ENCODE assay signal across 19 mouse cellular contexts in genomic region chr1:170482236-170482905, GRCm38 (mm10).
A peak's percentile ranks its signal among the peaks of the same experiment; 100 is the strongest.
DNase-seq lines count a peak whose midpoint lies in the region; ATAC-seq and TF ChIP-seq lines count a peak whose summit lies in the region.
"Had no signal": no experiment of that assay in that cellular context is flagged by ENCODE, and none has a peak within 500 bp of the region (broad histone marks: within the 10 kb centered on the region; RNA-seq: fewer than 3 reads in every experiment).

No protein-coding gene starts in this region.

- no peak overlapping the region for H3K4me3 ChIP-seq in kidney, embryonic 15.5 days (replicated peaks)
- H3K4me3 ChIP-seq in intestine, postnatal 0 days (ENCODE audit: low read depth, low read length), result no peak overlapping the region
- H3K4me3 ChIP-seq: embryonic facial prominence, embryonic 12.5 days; forebrain, embryonic 15.5 days; heart, adult 2 months; heart, embryonic 12.5 days; hindbrain, embryonic 15.5 days had no signal

- H3K9me3 ChIP-seq in kidney, embryonic 15.5 days (replicated peaks), result no peaks in the 10 kb centered on the region
- no peaks in the 10 kb centered on the region for H3K9me3 ChIP-seq in intestine, postnatal 0 days (ENCODE audit: control insufficient read depth)
- H3K9me3 ChIP-seq: embryonic facial prominence, embryonic 12.5 days; forebrain, embryonic 15.5 days; heart, embryonic 12.5 days; hindbrain, embryonic 15.5 days had no signal

- H3K4me2 ChIP-seq in kidney, embryonic 15.5 days, result no peak overlapping the region
- 0 out of 2 replicates have a peak overlapping the region, but pooled peaks have one; percentile 13 for H3K4me2 ChIP-seq in intestine, postnatal 0 days (replicated peaks; ENCODE audit: low read depth)
- H3K4me2 ChIP-seq: embryonic facial prominence, embryonic 12.5 days; forebrain, embryonic 15.5 days; heart, embryonic 12.5 days; hindbrain, embryonic 15.5 days had no signal

- 64% methylated on average over 7 of the region's 8 CpGs for WGBS in kidney, embryonic 15.5 days
- 63% methylated on average over 7 of the region's 8 CpGs for WGBS in intestine, postnatal 0 days
- WGBS in large intestine, adult 2 months, result 34% methylated on average over 7 of the region's 8 CpGs

- DNase-seq in kidney, adult 11 months, result peak; percentile 46
- peak; percentile 38 for DNase-seq in kidney, postnatal 10 days
- DNase-seq in kidney, adult 18-20 months, result no peak
- DNase-seq in large intestine, adult 2 months (ENCODE audit: low read depth, low spot score), result peak; percentile 58
- no peak for DNase-seq in frontal cortex, postnatal 36 days (ENCODE audit: low spot score in 2 of 2)
- no peak for DNase-seq in gastrocnemius, adult 8-10 months (ENCODE audit: low spot score in 2 of 2)
- DNase-seq: adrenal gland, adult 8-10 months; adrenal gland, postnatal 36 days; cerebellum, adult 11 months; cerebellum, adult 8-10 months; cerebellum, postnatal 14 days; gastrocnemius, postnatal 14 days; heart, adult 2 months had no signal

- H3K9ac ChIP-seq in kidney, embryonic 15.5 days, result no peak overlapping the region
- H3K9ac ChIP-seq in intestine, postnatal 0 days (ENCODE audit: low read depth, low read length), result no peak overlapping the region
- H3K9ac ChIP-seq: embryonic facial prominence, embryonic 12.5 days; forebrain, embryonic 15.5 days; heart, embryonic 12.5 days; hindbrain, embryonic 15.5 days had no signal

- peaks cover 55% of the 10 kb centered on the region for H3K4me1 ChIP-seq in kidney, embryonic 15.5 days
- peaks cover 18% of the 10 kb centered on the region for H3K4me1 ChIP-seq in intestine, postnatal 0 days (replicated peaks; ENCODE audit: control insufficient read depth, insufficient read depth, low read length)

- H3K27me3 ChIP-seq in kidney, embryonic 15.5 days, result no peaks in the 10 kb centered on the region
- no peaks in the 10 kb centered on the region for H3K27me3 ChIP-seq in intestine, postnatal 0 days (replicated peaks; ENCODE audit: control insufficient read depth, insufficient read depth, low read length)
- H3K27me3 ChIP-seq: embryonic facial prominence, embryonic 12.5 days; forebrain, embryonic 15.5 days; heart, embryonic 12.5 days; hindbrain, embryonic 15.5 days had no signal

- no peak overlapping the region for H3K27ac ChIP-seq in kidney, embryonic 15.5 days
- peak overlapping the region; percentile 35 for H3K27ac ChIP-seq in intestine, postnatal 0 days (ENCODE audit: low read depth, low read length)
- H3K27ac ChIP-seq: embryonic facial prominence, embryonic 12.5 days; heart, adult 2 months; hindbrain, embryonic 15.5 days had no signal

- no peak for TF ChIP-seq CTCF in intestine, postnatal 0 days (IDR thresholded peaks at IDR 0.05; ENCODE audit: low read depth)

- no peaks in the 10 kb centered on the region for H3K36me3 ChIP-seq in kidney, embryonic 15.5 days
- no peaks in the 10 kb centered on the region for H3K36me3 ChIP-seq in intestine, postnatal 0 days (ENCODE audit: control insufficient read depth, insufficient read depth)
- H3K36me3 ChIP-seq: embryonic facial prominence, embryonic 12.5 days; forebrain, embryonic 15.5 days; heart, embryonic 12.5 days; hindbrain, embryonic 15.5 days had no signal

- ATAC-seq in kidney, embryonic 15.5 days (replicated peaks; ENCODE audit: low FRiP score), result no peak
- ATAC-seq in intestine, postnatal 0 days, result peak; percentile 59; the same call in 1 of the 2 replicates
- ATAC-seq: forebrain, embryonic 15.5 days had no signal

Comparison
In these comparisons a context has a peak if more than half of its experiments do, and no peak if none do; other contexts are left out.
1. DNase-seq: peak in kidney, adult 11 months (single experiment), kidney, postnatal 10 days (single experiment) and large intestine, adult 2 months (single experiment); none in kidney, adult 18-20 months (single experiment), frontal cortex, postnatal 36 days (0 of 2) and gastrocnemius, adult 8-10 months (0 of 2).